Mouse (Mus musculus) forelimb bud, embryonic 11.5 days (tissue): ENCODE data around the gene Lbhd2.

Experiments
- DNase-seq: peaks from one replicate; pipeline ENCODE4 v3.0.0-alpha.2; 2012; ENCODE audit warnings: low read depth, low spot score

Lbhd2 gene

GRCm38 (mm10) chr12:111430868-111431817 is 24.5 kb downstream of the Lbhd2 start:
- no peak for DNase-seq

GRCm38 (mm10) chr12:111432097-111432496 is 25.5 kb downstream of the Lbhd2 start:
- DNase-seq = no peak

GRCm38 (mm10) chr12:111432751-111433331 is 26.2 kb downstream of the Lbhd2 start:
- DNase-seq = no peak

- DNase-seq = no peak
Measured at GRCm38 (mm10) chr12:111434164-111434744, 27.6 kb downstream of the Lbhd2 start.

GRCm38 (mm10) chr12:111434745-111435327 is 28.2 kb downstream of the Lbhd2 start:
- DNase-seq = no peak

GRCm38 (mm10) chr12:111436170-111436569 is 29.6 kb downstream of the Lbhd2 start:
- DNase-seq = no peak

- DNase-seq = no peak
Measured at GRCm38 (mm10) chr12:111436640-111437039, 30.0 kb downstream of the Lbhd2 start.

GRCm38 (mm10) chr12:111437222-111437900 is 30.8 kb downstream of the Lbhd2 start:
- no peak for DNase-seq

GRCm38 (mm10) chr12:111438850-111439249 is 32.2 kb downstream of the Lbhd2 start:
- DNase-seq = no peak

- no peak for DNase-seq
Measured at GRCm38 (mm10) chr12:111440701-111441373, 34.2 kb downstream of the Lbhd2 start.

GRCm38 (mm10) chr12:111441523-111441922 is 34.9 kb downstream of the Lbhd2 start:
- no peak for DNase-seq

- peak; percentile 58 for DNase-seq
Measured at GRCm38 (mm10) chr12:111442309-111443010, 35.9 kb downstream of the Lbhd2 start, which contains the start of gene Tnfaip2. Gene Tnfaip2 (plus strand): TSS chr12:111442469.

- no peak for DNase-seq
Measured at GRCm38 (mm10) chr12:111443011-111443870, 36.6 kb downstream of the Lbhd2 start.

- no peak for DNase-seq
Measured at GRCm38 (mm10) chr12:111443921-111444831, 37.6 kb downstream of the Lbhd2 start.

- DNase-seq = no peak
Measured at GRCm38 (mm10) chr12:111445161-111445889, 38.7 kb downstream of the Lbhd2 start.

- DNase-seq = no peak
Measured at GRCm38 (mm10) chr12:111445890-111446613, 39.4 kb downstream of the Lbhd2 start.

GRCm38 (mm10) chr12:111446745-111447144 is 40.1 kb downstream of the Lbhd2 start:
- no peak for DNase-seq
